10 mouse cellular contexts compared by ENCODE assay signal in genomic region chr2:143951546-143952315, GRCm38 (mm10). TPM values are rescaled to one million over a fixed set of nuclear protein-coding genes. Genes with fewer than 3 reads are reported as not detected.
DNase-seq lines count a peak whose midpoint lies in the region; ATAC-seq lines count a peak whose summit lies in the region.
"Had no signal": no experiment of that assay in that cellular context is flagged by ENCODE, and none has a peak within 500 bp of the region (broad histone marks: within the 10 kb centered on the region; RNA-seq: fewer than 3 reads in every experiment).

No protein-coding gene starts in this region.

- no peaks in the 10 kb centered on the region for H3K27me3 ChIP-seq in hindbrain, embryonic 10.5 days (ENCODE audit: insufficient read depth, poor library complexity, severe bottlenecking)
- H3K27me3 ChIP-seq in hindbrain, embryonic 13.5 days = no peaks in the 10 kb centered on the region
- no peaks in the 10 kb centered on the region for H3K27me3 ChIP-seq in heart, embryonic 14.5 days (ENCODE audit: control insufficient read depth, insufficient read depth, low read length)
- H3K27me3 ChIP-seq: forebrain, embryonic 12.5 days; stomach, embryonic 15.5 days had no signal

- no peak overlapping the region for H3K9ac ChIP-seq in hindbrain, embryonic 13.5 days
- no peak overlapping the region for H3K9ac ChIP-seq in heart, embryonic 14.5 days (ENCODE audit: low read length)
- H3K9ac ChIP-seq: forebrain, embryonic 12.5 days; stomach, embryonic 15.5 days had no signal

- no peaks in the 10 kb centered on the region for H3K4me1 ChIP-seq in hindbrain, embryonic 10.5 days (replicated peaks)
- no peaks in the 10 kb centered on the region for H3K4me1 ChIP-seq in hindbrain, embryonic 13.5 days (replicated peaks)
- peaks cover 21 to 50% of the 10 kb centered on the region in 2 experiments for H3K4me1 ChIP-seq in heart, embryonic 14.5 days (ENCODE audit: control insufficient read depth in 2 of 2, insufficient read depth in 2 of 2, low read length in 2 of 2)
- H3K4me1 ChIP-seq: forebrain, embryonic 12.5 days; stomach, embryonic 15.5 days had no signal

- no peak for ATAC-seq in hindbrain, embryonic 13.5 days (ENCODE audit: low FRiP score)
- ATAC-seq in heart, embryonic 14.5 days (ENCODE audit: insufficient number of reproducible peaks, insufficient read depth, low FRiP score, low read depth) = no peak
- ATAC-seq in granulocyte monocyte progenitor cell, adult 5-6 weeks (replicated peaks; ENCODE audit: poor library complexity, severe bottlenecking) = no peak

- WGBS in hindbrain, embryonic 10.5 days = 92% methylated on average over 5 of the region's 5 CpGs
- WGBS in hindbrain, embryonic 13.5 days = 89% methylated on average over 5 of the region's 5 CpGs
- 63% methylated on average over 5 of the region's 5 CpGs for WGBS in heart, embryonic 14.5 days

- no peak overlapping the region for H3K4me2 ChIP-seq in hindbrain, embryonic 13.5 days
- H3K4me2 ChIP-seq in heart, embryonic 14.5 days (ENCODE audit: low read length) = no peak overlapping the region
- H3K4me2 ChIP-seq: forebrain, embryonic 12.5 days; stomach, embryonic 15.5 days had no signal

- H3K36me3 ChIP-seq in hindbrain, embryonic 10.5 days = peaks cover 100% of the 10 kb centered on the region
- peaks cover 100% of the 10 kb centered on the region for H3K36me3 ChIP-seq in hindbrain, embryonic 13.5 days
- H3K36me3 ChIP-seq in heart, embryonic 14.5 days (ENCODE audit: control insufficient read depth, insufficient read depth, low read length) = peaks cover 100% of the 10 kb centered on the region

- no peak for DNase-seq in hindbrain, embryonic 10.5 days (ENCODE audit: low spot score)
- peak; percentile 30 for DNase-seq in urinary bladder, adult 2 months (ENCODE audit: low spot score)
- DNase-seq in urinary bladder, postnatal 10 days (ENCODE audit: low spot score) = no peak
- DNase-seq in layer of hippocampus, adult 9-11 months = no peak
- DNase-seq in thymus, postnatal 10 days (ENCODE audit: low spot score in 2 of 2) = no peak

- no peak overlapping the region for H3K4me3 ChIP-seq in hindbrain, embryonic 10.5 days
- no peak overlapping the region for H3K4me3 ChIP-seq in hindbrain, embryonic 13.5 days
- no peak overlapping the region for H3K4me3 ChIP-seq in heart, embryonic 14.5 days (ENCODE audit: control insufficient read depth in 1 of 2, insufficient read depth in 1 of 2, low read depth in 1 of 2, low read length in 2 of 2)
- H3K4me3 ChIP-seq: forebrain, embryonic 12.5 days; stomach, embryonic 15.5 days had no signal

- H3K9me3 ChIP-seq in hindbrain, embryonic 10.5 days = no peaks in the 10 kb centered on the region
- no peaks in the 10 kb centered on the region for H3K9me3 ChIP-seq in hindbrain, embryonic 13.5 days
- no peaks in the 10 kb centered on the region for H3K9me3 ChIP-seq in heart, embryonic 14.5 days (ENCODE audit: control insufficient read depth, low read length)
- H3K9me3 ChIP-seq: forebrain, embryonic 12.5 days; stomach, embryonic 15.5 days had no signal

- 0 out of 2 replicates have a peak overlapping the region, but pooled peaks have one; percentile 23 for H3K27ac ChIP-seq in hindbrain, embryonic 10.5 days
- H3K27ac ChIP-seq in hindbrain, embryonic 13.5 days = no peak overlapping the region
- H3K27ac ChIP-seq in heart, embryonic 14.5 days (replicated peaks in 1 of 2; ENCODE audit: control insufficient read depth in 1 of 2, insufficient read depth in 1 of 2, low read depth in 2 of 2, low read length in 2 of 2) = peak overlapping the region; percentile 13 to 44; a peak in 1 of 4 replicates
- H3K27ac ChIP-seq: forebrain, embryonic 12.5 days; stomach, embryonic 15.5 days had no signal

RNA-seq across cellular contexts. Expression of gene Dstn, which starts 36.6 kb away (rescaled TPM):
- 327 and 368 TPM in 2 replicates for polyA plus RNA-seq in hindbrain, embryonic 10.5 days (2016; fragmentation: Nextera tagmentation; extraction: Ambion mirVana)
- polyA plus RNA-seq in hindbrain, embryonic 13.5 days (2015; fragmentation: Nextera tagmentation; extraction: Ambion mirVana) = 439 and 440 TPM in 2 replicates
- polyA plus RNA-seq in urinary bladder, adult 2 months (2012; rRNA removed) = 1,245 and 1,572 TPM in 2 replicates
- 1,027 and 1,036 TPM in 2 replicates for polyA plus RNA-seq in heart, embryonic 14.5 days (2014; fragmentation: Nextera tagmentation; extraction: Ambion mirVana)
- 285 and 354 TPM in 2 replicates for total RNA-seq in granulocyte monocyte progenitor cell, adult 5-6 weeks (2014; fragmentation: Nextera tagmentation)
- 581 and 644 TPM in 2 replicates for total RNA-seq in granulocyte monocyte progenitor cell, adult 5-6 weeks (2017)

RNA-seq across cellular contexts. Expression of gene Rrbp1, which starts 59.3 kb away (rescaled TPM):
- polyA plus RNA-seq in hindbrain, embryonic 10.5 days (2016; fragmentation: Nextera tagmentation; extraction: Ambion mirVana) = 41.0 and 58.0 TPM in 2 replicates
- polyA plus RNA-seq in hindbrain, embryonic 13.5 days (2015; fragmentation: Nextera tagmentation; extraction: Ambion mirVana) = 37.3 and 40.0 TPM in 2 replicates
- polyA plus RNA-seq in urinary bladder, adult 2 months (2012; rRNA removed) = 163 and 206 TPM in 2 replicates
- 54.4 and 61.8 TPM in 2 replicates for polyA plus RNA-seq in heart, embryonic 14.5 days (2014; fragmentation: Nextera tagmentation; extraction: Ambion mirVana)
- 177 and 252 TPM in 2 replicates for total RNA-seq in granulocyte monocyte progenitor cell, adult 5-6 weeks (2014; fragmentation: Nextera tagmentation)
- 193 and 228 TPM in 2 replicates for total RNA-seq in granulocyte monocyte progenitor cell, adult 5-6 weeks (2017)
